ENCODE assay signal across 24 mouse cellular contexts in genomic region chr19:18746576-18747340, GRCm38 (mm10). TPM values are rescaled to one million over a fixed set of nuclear protein-coding genes. Genes with fewer than 3 reads are reported as not detected.
DNase-seq lines count a peak whose midpoint lies in the region; ATAC-seq and TF ChIP-seq lines count a peak whose summit lies in the region.
"Had no signal": no experiment of that assay in that cellular context is flagged by ENCODE, and none has a peak within 500 bp of the region (broad histone marks: within the 10 kb centered on the region; RNA-seq: fewer than 3 reads in every experiment).

No protein-coding gene starts in this region.

- peaks cover 8% of the 10 kb centered on the region for H3K4me1 ChIP-seq in forebrain, embryonic 15.5 days
- H3K4me1 ChIP-seq: stomach, embryonic 15.5 days had no signal

- ATAC-seq in forebrain, embryonic 15.5 days (replicated peaks) = no peak
- ATAC-seq: forebrain, embryonic 14.5 days had no signal

- H3K27me3 ChIP-seq in myocyte (ENCODE audit: control insufficient read depth, insufficient read depth, insufficient read length) = no peaks in the 10 kb centered on the region
- H3K27me3 ChIP-seq in forebrain, embryonic 15.5 days = no peaks in the 10 kb centered on the region
- H3K27me3 ChIP-seq: embryonic facial prominence, embryonic 15.5 days; stomach, embryonic 15.5 days had no signal

- 90% methylated on average over 5 of the region's 5 CpGs for WGBS in forebrain, embryonic 15.5 days

- H3K9ac ChIP-seq in forebrain, embryonic 15.5 days (replicated peaks) = no peak overlapping the region
- H3K9ac ChIP-seq: embryonic facial prominence, embryonic 15.5 days; hindbrain, embryonic 12.5 days; neural tube, embryonic 15.5 days; stomach, embryonic 15.5 days had no signal

- H3K4me2 ChIP-seq in myocyte (ENCODE audit: low read depth) = peak overlapping the region; percentile 87
- no peak overlapping the region for H3K4me2 ChIP-seq in forebrain, embryonic 15.5 days (replicated peaks)
- H3K4me2 ChIP-seq: embryonic facial prominence, embryonic 15.5 days; hindbrain, embryonic 12.5 days; neural tube, embryonic 15.5 days; stomach, embryonic 15.5 days had no signal

- H3K9me3 ChIP-seq in forebrain, embryonic 15.5 days = no peaks in the 10 kb centered on the region
- H3K9me3 ChIP-seq: embryonic facial prominence, embryonic 15.5 days; hindbrain, embryonic 12.5 days; midbrain, embryonic 10.5 days; neural tube, embryonic 15.5 days; stomach, embryonic 15.5 days had no signal

- H3K36me3 ChIP-seq in myocyte (ENCODE audit: control insufficient read depth, insufficient read depth) = no peaks in the 10 kb centered on the region
- no peaks in the 10 kb centered on the region for H3K36me3 ChIP-seq in forebrain, embryonic 15.5 days
- H3K36me3 ChIP-seq: embryonic facial prominence, embryonic 15.5 days; hindbrain, embryonic 12.5 days; midbrain, embryonic 10.5 days; neural tube, embryonic 15.5 days; stomach, embryonic 15.5 days had no signal

- DNase-seq in layer of hippocampus, adult 9-11 months = peak; percentile 41
- no peak for DNase-seq in layer of hippocampus, adult 2 months (ENCODE audit: low spot score in 2 of 2)
- DNase-seq in CD4-positive helper T cell, adult 2 months (ENCODE audit: low read depth, low spot score) = peak; percentile 84
- peak; percentile 62 for DNase-seq in adipocyte (ENCODE audit: low spot score)
- DNase-seq in kidney, postnatal 25 days = no peak
- DNase-seq in adrenal gland, postnatal 10 days = no peak
- DNase-seq: cerebellum, postnatal 14 days; embryo, embryonic 11 days; gastrocnemius, postnatal 14 days; kidney, adult 11 months; kidney, postnatal 14 days; layer of hippocampus, postnatal 36 days; left cerebral cortex, postnatal 4 days; lung, adult 2 months; lung, postnatal 4 days; thymus, postnatal 25 days had no signal

- H3K27ac ChIP-seq in layer of hippocampus, adult 2 months = no peak overlapping the region
- no peak overlapping the region for H3K27ac ChIP-seq in forebrain, embryonic 15.5 days (replicated peaks)
- H3K27ac ChIP-seq: embryonic facial prominence, embryonic 15.5 days; hindbrain, embryonic 12.5 days; midbrain, embryonic 10.5 days; neural tube, embryonic 15.5 days; stomach, embryonic 15.5 days had no signal

- TF ChIP-seq POLR2A in myocyte (IDR thresholded peaks at IDR 0.05; ENCODE audit: insufficient read length, low read depth) = no peak

- H3ac ChIP-seq in myocyte (ENCODE audit: control insufficient read depth, insufficient read length) = no peak overlapping the region

- no peak overlapping the region for H3K4me3 ChIP-seq in layer of hippocampus, adult 2 months
- peak overlapping the region; percentile 2 for H3K4me3 ChIP-seq in myocyte
- H3K4me3 ChIP-seq in forebrain, embryonic 15.5 days = no peak overlapping the region
- H3K4me3 ChIP-seq: embryonic facial prominence, embryonic 15.5 days; hindbrain, embryonic 12.5 days; midbrain, embryonic 10.5 days; neural tube, embryonic 15.5 days; stomach, embryonic 15.5 days had no signal

- no peak for TF ChIP-seq CTCF in layer of hippocampus, adult 2 months (conservative IDR thresholded peaks at IDR 0.05)

- no peaks in the 10 kb centered on the region for H3K79me2 ChIP-seq in myocyte (ENCODE audit: control insufficient read depth, insufficient read depth)

TF ChIP-seq in myocyte, 11 proteins besides CTCF, POLR2A, EP300 and RAD21:
- TF ChIP-seq POLR2AphosphoS2 (IDR thresholded peaks at IDR 0.05; ENCODE audit: insufficient read length, low read depth) (no peak), MYOD1 (IDR thresholded peaks at IDR 0.05; ENCODE audit: control insufficient read depth in 1 of 3, insufficient read length in 2 of 3, low read depth in 2 of 3) (peak in 2 of 3 experiments; percentile 62 to 65), CEBPB (IDR thresholded peaks at IDR 0.05; ENCODE audit: insufficient read depth, poor library complexity, severe bottlenecking) (peak; percentile 99), TCF12 (IDR thresholded peaks at IDR 0.05; ENCODE audit: insufficient read depth, poor library complexity, severe bottlenecking) (no peak), TCF3 (IDR thresholded peaks at IDR 0.05; ENCODE audit: insufficient read length, low read depth) (no peak), REST (IDR thresholded peaks at IDR 0.05; ENCODE audit: insufficient read depth, insufficient read length) (no peak)

RNA-seq across cellular contexts. Expression of gene Trpm6, which starts 3.0 kb away (rescaled TPM):
- under 1 TPM; 0.20 to 0.25 TPM for total RNA-seq in layer of hippocampus, adult 2 months (2021)
- 0.08 TPM for polyA plus RNA-seq in myocyte (2012; fragmentation: generic; extraction: Trizol)
- polyA plus RNA-seq in forebrain, embryonic 15.5 days (2015; fragmentation: Nextera tagmentation; extraction: Ambion mirVana) = 0.13 and 0.22 TPM in 2 replicates
- under 1 TPM; 0.09 to 0.27 TPM for total RNA-seq in adrenal gland, postnatal 10 days (2021)

RNA-seq across cellular contexts. Expression of gene D030056L22Rik, which starts 33.8 kb away (rescaled TPM):
- total RNA-seq in layer of hippocampus, adult 2 months (2021) = 10 to 100 TPM; 20.8 to 21.4 TPM
- 10.4 TPM for polyA plus RNA-seq in myocyte (2012; fragmentation: generic; extraction: Trizol)
- 76.2 and 82.2 TPM in 2 replicates for polyA plus RNA-seq in forebrain, embryonic 15.5 days (2015; fragmentation: Nextera tagmentation; extraction: Ambion mirVana)
- 10 to 100 TPM; 12.7 to 13.0 TPM for total RNA-seq in adrenal gland, postnatal 10 days (2021)

Comparison
In these comparisons a context has a peak if more than half of its experiments do, and no peak if none do; other contexts are left out.
1. DNase-seq: peak in layer of hippocampus, adult 9-11 months (single experiment), CD4-positive helper T cell, adult 2 months (single experiment) and adipocyte (single experiment); none in layer of hippocampus, adult 2 months (0 of 2), kidney, postnatal 25 days (0 of 2) and adrenal gland, postnatal 10 days (single experiment).